Mouse (Mus musculus) right cerebral cortex, adult 18-20 months (tissue): ENCODE data around the gene Ankrd26.

Experiments
- DNase-seq: peaks from one replicate; pipeline ENCODE4 v3.0.0; 2022; ENCODE audit warnings: mixed read lengths

Gene Ankrd26

DNA sequence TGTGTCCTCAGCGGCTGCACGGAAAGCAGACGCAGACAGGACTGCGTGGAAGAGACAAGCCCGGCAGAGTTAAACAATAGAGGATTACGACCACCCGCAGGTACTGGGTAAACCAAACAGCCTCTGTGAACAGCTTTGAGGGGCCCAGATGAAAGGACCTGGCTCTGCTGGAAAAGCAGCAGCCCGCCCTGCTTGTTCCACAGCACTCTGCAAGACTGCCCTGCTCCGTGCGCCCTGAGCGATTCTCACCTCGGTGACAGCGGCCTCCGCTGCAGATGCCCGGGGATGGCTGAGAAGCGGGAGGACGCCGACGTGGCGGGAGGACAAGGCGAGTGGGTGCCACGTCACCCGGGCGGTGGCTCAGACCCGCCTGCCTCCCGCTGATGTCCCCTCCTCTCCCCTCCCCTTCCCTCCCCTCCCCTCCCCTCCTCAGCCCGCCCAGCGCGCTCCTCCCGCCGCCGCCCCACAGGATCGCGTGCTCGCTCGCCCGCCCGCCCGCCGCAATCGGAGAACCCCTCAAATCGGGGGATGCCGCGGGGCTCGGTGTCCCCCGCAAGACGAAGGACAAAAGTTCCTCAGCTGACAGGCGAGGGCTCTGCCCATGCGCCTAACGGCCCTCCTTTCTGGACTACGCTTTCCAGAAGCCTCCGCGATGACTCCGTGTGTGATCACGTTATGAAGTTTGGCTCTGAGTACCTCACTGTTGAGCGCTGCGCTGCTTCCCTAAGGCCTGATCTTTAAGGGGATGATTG is 82.9 kb downstream of the Ankrd26 start, which contains the start of gene Zfp9:
Gene Zfp9, minus strand, starts transcription at position 364 of the 752 bp plus-strand sequence.
- DNase-seq = peak; percentile 93

DNA sequence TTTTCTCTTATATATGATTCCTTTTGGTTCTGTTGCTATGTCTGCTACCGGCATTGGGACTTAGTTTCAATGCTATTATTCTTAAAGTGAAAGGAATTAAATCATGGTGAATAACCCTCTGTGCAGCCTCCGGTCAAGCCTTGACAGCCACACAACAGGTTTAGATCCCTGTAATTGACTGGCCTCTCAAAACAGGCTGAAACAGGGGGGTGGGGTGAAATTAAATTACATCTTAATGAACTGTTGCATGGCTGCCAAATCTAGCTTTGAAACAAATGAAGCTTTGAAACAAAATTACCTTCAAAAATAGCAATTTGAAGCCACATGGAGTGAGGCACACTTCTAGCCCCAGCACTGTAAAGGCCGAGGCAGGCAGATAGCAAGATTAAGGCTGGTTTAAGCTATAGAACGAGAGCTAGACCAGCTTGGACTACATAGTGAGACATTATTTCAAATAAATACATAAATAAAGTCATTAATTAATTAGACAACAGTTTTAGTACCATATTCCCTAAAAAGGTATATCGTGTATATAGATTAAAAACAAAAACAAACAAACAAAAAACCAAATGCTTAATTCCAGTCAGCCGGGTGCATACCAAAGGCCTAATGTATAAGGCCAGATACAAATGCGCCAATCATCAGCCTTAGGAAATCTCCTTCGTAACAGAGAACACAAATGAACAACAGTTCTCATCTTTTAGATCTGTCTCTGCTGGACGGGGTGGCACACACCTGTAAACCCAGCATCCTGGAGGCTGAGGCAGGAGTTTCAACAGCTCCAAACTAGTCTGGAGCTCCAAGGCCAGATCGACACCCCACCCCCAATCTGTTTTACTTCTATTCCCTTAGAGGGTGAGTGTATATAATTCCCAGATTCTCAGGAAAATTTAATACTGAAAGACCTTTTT is 83.9 kb downstream of the Ankrd26 start:
- DNase-seq = no peak

DNA sequence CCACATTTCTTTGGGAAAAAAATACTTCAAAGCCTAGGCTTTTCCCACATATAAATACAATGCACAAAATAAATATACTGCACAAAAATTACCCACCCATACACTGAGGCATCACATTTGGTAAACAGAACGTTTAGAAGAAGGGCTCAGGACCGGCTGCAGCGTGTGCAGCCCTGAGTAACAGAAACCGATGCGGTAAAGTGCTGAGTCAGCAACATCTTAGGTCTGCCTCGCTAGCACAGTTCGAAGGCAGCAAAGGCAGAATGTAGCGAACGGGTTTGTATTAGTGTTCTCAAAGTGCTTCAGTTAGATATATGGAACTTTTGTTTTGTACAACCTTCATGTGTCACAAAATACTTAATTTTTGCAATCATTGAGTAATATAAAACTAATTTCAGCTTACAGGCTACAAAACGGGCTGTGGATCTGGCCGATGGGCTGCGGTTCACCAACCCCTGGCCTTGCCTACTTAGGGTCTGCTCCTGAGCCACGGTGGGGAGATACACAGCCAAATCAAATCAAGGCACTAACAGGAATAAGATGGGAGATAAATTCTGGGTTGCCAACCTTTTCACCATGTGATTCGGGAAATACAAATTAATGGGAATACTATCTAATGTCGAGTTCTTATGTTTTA is 99.8 kb downstream of the Ankrd26 start:
- DNase-seq = no peak

DNA sequence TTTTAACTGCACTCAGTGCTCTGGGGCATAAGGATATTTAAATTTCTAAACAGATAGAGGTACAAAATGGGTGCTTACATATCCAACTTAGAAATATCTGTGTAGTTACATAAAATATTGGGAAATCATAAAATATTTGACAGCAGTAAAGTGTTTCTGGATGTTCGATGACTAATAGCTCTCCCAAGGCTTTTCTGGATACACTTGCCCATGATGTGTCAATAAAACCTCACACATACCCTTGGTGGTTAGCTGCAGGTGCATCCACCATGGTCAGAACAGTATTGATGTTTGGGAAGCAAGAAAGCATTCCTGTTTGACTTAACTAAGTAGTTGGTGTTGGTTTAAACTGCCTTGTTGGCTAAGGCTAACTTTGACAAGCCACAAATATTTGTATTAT is 104.3 kb downstream of the Ankrd26 start:
- no peak for DNase-seq

DNA sequence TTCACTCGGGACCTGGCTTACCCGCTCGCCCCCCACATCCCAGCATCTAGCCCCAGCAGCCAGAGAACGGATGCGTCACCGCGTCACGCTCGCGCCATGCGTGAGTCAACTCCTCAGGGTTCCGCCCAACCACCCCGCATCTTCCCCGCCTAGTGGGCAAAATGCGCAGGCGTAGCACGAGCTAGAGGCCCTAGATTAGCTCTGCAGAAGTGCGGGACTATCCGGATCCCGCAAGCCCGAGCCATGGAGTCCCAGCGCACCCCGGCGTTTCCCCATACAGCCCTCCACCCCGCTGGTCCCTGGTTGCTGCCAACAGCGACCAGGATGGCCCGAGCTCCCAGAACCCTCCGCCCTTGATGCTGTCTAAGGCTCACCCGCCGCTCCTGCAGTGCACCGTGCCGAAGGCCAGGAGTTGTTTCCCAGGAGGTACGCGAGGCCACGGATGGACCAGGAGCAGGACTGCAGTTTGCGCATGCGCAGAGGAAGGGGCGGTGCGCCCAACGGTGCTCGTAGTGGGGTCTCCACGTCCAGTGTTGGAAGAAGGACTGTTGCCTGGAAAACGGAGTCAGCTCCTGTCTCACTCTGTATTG is 106.9 kb downstream of the Ankrd26 start, which contains the start of gene Zfp248:
Gene Zfp248, minus strand, starts transcription at position 487 of the 590 bp plus-strand sequence.
- peak; percentile 97 for DNase-seq

DNA sequence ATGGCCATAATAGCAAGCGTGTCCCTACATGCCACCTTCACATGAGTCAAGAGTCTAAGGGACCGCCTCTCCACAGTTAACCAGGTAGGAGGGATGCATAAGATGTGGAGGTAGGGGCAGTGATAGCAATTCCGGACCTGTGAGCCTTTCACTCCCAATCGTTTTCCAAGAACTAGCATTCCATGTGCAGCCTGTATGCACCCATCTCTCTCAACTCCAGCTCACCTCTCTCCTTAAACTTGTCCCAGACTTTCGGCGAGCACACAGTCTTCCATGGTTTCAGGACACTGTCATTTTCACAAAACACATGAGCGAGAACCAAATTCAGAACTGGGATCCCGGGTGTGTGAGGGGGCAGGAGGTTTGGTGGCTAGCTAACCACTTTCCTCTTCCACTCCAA is 107.6 kb downstream of the Ankrd26 start:
- DNase-seq = peak; percentile 26
